Mouse (Mus musculus) neural tube, embryonic 15.5 days (tissue): ENCODE data around the gene Zmpste24. TPM values are rescaled to one million over a fixed set of nuclear protein-coding genes. Genes with fewer than 3 reads are reported as not detected.
A peak's percentile ranks its signal among the peaks of the same experiment; 100 is the strongest.
"Not testable (repeated sequence)": the region's sequence is repeated elsewhere in the genome, so short reads cannot be mapped to it uniquely, and the experiment has no call there.

Experiments used
- ATAC-seq: fragments of 200-750 bp; cut with Nextera tagmentation; 2 replicates; pipeline ENCODE4 v1.8.0; 2017; ENCODE audit warnings: mild to moderate bottlenecking, moderate TSS enrichment, moderate library complexity; ENCODE audit not compliant: low FRiP score
- H3K27ac ChIP-seq: fragments of 300-500 bp; sonication (generic); replicated peaks from 2 replicates; pipeline ENCODE4 v1.5.1; 2015; ENCODE audit warnings: mild to moderate bottlenecking, inconsistent platforms
- H3K27me3 ChIP-seq: fragments of 300-500 bp; sonication (generic); replicated peaks from 2 replicates; pipeline ENCODE4 v1.6.1; 2015; ENCODE audit warnings: inconsistent platforms
- H3K36me3 ChIP-seq: fragments of 300-500 bp; sonication (generic); 2 replicates; pipeline ENCODE4 v1.6.1; 2015; ENCODE audit warnings: inconsistent platforms
- H3K4me1 ChIP-seq: fragments of 300-500 bp; sonication (generic); 2 replicates; pipeline ENCODE4 v1.6.1; 2015; ENCODE audit warnings: inconsistent platforms
- H3K4me2 ChIP-seq: fragments of 300-500 bp; sonication (generic); 2 replicates; pipeline ENCODE4 v1.6.1; 2015; ENCODE audit warnings: inconsistent platforms, mild to moderate bottlenecking, moderate library complexity
- H3K4me3 ChIP-seq: fragments of 300-500 bp; sonication (generic); replicated peaks from 2 replicates; pipeline ENCODE4 v1.5.1; 2015; ENCODE audit warnings: mild to moderate bottlenecking, inconsistent platforms
- H3K9ac ChIP-seq: fragments of 300-500 bp; sonication (generic); replicated peaks from 2 replicates; pipeline ENCODE4 v1.6.1; 2015; ENCODE audit warnings: mild to moderate bottlenecking, inconsistent platforms
- H3K9me3 ChIP-seq: fragments of 300-500 bp; sonication (generic); replicated peaks from 2 replicates; pipeline ENCODE4 v1.6.1; 2016; ENCODE audit warnings: inconsistent platforms
- WGBS: fragments of 180-500 bp; shearing (Covaris S2); methylation state at CpG from one replicate; pipeline ENCODE4 v1.1.7; 2015; ENCODE audit warnings: mixed read lengths; 5-methylcytosine and 5-hydroxymethylcytosine counted together
- polyA plus RNA-seq: library from polyadenylated mRNA; unstranded; fragments of >200 nt; fragmentation: Nextera tagmentation; extraction: Ambion mirVana; gene quantifications from 2 replicates; pipeline ENCODE4 v1.2.1, GENCODE M21; 2015

Zmpste24 gene
- 24.8 and 32.4 TPM in 2 replicates for polyA plus RNA-seq

DNA sequence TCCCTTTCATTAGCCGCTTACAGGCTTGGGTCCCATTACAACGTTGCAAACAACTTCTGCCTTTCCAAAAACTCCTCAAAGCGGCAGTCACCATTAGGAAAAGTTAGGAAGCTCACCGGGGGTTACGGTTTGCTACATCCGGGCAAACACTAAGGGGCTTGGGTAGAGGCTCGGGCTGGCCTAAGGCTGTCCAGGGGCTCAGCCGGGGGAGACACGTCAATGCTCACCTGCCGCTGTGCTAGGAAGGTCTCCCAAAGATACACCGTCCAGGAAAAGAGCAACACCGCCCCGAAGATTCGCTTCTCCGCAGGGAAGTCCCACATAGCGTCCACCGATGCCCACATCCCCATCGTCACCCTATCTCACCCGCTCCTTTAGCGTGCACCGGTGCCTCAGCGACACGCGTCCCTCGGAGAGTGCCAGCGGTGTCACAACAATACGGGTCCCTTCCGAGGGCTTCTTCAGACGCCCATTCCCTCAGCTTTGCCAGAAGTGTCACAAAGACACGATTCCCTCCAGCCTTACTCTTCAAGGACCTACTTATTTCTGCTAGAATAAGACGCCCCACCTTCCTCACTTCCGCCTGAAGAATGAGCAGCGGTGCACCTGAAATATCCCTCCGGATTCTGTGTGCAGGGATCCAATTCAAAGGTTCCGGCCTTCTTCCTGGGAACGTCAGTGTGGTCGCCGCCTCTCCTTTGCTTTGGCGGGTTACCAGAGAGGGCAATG is at the start of gene Zmpste24:
Gene Zmpste24, minus strand, starts transcription at position 592 of the 729 bp plus-strand sequence.
- Histone ChIP-seq H3K4me3 (peak within 1 kb of the TSS; percentile 82), H3K36me3 (peaks cover 26% of the 10 kb centered on the region), H3K9ac (peak within 1 kb of the TSS; percentile 78), H3K9me3 (no peaks in the 10 kb centered on the region), H3K27ac (peak within 1 kb of the TSS; percentile 71), H3K4me1 (peaks cover 14% of the 10 kb centered on the region), H3K27me3 (no peaks in the 10 kb centered on the region), H3K4me2 (peak within 1 kb of the TSS; percentile 82)
- peak; percentile 95 for ATAC-seq
- under 1% methylated on average over 39 of the region's 39 CpGs for WGBS

DNA sequence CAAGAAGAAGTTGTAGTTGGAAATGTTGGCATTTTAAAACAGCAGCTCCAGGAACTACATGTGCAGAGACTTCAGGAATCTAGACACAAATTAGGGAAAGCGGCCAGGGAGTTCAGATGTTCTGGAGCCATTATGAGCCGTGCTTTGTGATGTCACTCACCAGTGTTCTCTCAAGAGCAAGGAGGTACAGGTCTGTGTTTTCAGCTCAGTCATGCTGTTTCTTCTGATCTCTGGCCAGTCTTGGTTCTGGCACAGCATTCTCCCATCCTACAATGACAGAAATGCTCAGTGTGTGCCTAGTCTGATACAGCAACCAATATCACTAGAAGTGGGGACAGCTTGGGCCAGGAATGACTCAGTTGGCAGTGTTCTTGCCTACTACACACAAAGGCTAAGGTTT is 11.1 kb upstream of the Zmpste24 start, which contains the start of gene Tmco2:
Gene Tmco2, minus strand, starts transcription at position 101 of the 400 bp plus-strand sequence.
- no peak for ATAC-seq
- 92% methylated on average over 2 of the region's 2 CpGs for WGBS
- no peaks in the 10 kb centered on the region for H3K4me1 ChIP-seq
- H3K27ac ChIP-seq: no peak within 1 kb of the TSS
- H3K4me2 ChIP-seq: no peak within 1 kb of the TSS
- H3K27me3 ChIP-seq: no peaks in the 10 kb centered on the region
- no peak within 1 kb of the TSS for H3K9ac ChIP-seq
- H3K9me3 ChIP-seq: no peaks in the 10 kb centered on the region
- H3K4me3 ChIP-seq: no peak within 1 kb of the TSS
- H3K36me3 ChIP-seq: no peaks in the 10 kb centered on the region

DNA sequence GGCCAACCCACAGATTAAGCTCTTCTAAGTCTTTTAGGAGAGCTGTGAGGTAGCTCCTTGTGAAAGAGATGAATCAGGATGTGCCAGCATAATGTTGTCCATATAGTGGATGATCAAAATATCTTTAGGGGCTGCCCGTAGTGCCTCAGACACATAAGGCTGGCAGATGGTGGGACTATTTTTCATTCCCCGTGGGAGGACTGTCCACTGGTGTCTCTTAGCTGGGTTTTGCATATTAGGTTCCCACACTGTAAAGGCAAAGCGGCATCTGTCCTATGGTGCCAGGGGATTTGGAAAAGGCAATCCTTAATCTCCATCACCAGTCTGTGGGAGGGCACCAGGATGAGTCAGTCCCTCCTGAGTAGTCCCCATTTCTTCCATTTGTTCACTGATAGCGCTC is 5.3 kb upstream of the Zmpste24 start:
- no peak overlapping the region for H3K4me3 ChIP-seq
- H3K9ac ChIP-seq: no peak overlapping the region
- no peak for ATAC-seq
- no peak overlapping the region for H3K4me2 ChIP-seq
- H3K4me1 ChIP-seq: no peaks in the 10 kb centered on the region; the same call in 1 of the 2 replicates
- no peaks in the 10 kb centered on the region for H3K36me3 ChIP-seq
- 83% methylated on average over 4 of the region's 4 CpGs for WGBS
- no peaks in the 10 kb centered on the region for H3K9me3 ChIP-seq
- no peaks in the 10 kb centered on the region for H3K27me3 ChIP-seq
- no peak overlapping the region for H3K27ac ChIP-seq

DNA sequence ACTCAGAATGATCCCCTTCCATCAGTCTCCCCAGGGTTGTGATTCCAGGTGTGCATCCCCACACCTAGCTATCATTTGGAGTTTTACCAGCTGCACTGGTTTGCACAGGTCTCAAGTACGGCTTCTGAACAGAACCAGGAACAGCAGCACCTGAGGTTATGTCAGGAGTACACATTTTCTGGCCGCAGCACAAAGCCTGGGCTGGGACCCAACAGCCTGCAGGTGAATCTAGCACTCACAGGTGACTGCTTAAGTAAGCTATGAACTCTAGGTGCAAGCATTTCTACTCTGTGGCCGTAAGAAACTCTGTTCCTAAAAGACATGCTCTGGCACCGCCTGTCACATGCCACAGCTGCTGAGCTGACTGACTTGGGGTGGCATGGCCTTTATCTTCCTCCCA is 7.8 kb downstream of the Zmpste24 start:
- peaks cover 70% of the 10 kb centered on the region for H3K36me3 ChIP-seq
- no peaks in the 10 kb centered on the region for H3K27me3 ChIP-seq
- no peak for ATAC-seq
- no peaks in the 10 kb centered on the region for H3K9me3 ChIP-seq
- no peak overlapping the region for H3K4me3 ChIP-seq
- H3K27ac ChIP-seq: no peak overlapping the region
- no peak overlapping the region for H3K4me2 ChIP-seq
- 92% methylated on average over 4 of the region's 4 CpGs for WGBS
- no peaks in the 10 kb centered on the region for H3K4me1 ChIP-seq
- H3K9ac ChIP-seq: no peak overlapping the region

DNA sequence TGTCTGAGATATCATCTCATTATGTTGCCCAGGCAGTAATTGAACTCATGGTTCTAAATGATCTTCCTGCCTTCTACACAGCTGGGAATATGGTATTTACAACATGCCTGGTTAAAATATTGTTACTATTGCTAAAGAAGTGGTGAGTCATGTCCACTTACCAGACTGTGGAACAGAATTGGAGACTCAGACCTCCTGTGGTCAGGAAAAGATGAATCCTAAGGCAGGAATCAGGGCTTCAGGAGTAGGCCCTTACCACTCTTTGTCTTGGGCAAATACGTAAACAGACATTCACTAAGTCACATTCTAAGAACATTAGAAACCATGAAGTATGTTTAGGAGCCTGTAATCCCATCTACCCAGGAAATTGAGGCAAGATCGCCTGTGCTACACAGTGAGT is 9.3 kb downstream of the Zmpste24 start:
- Histone ChIP-seq H3K9ac (no peak overlapping the region), H3K9me3 (no peaks in the 10 kb centered on the region), H3K4me2 (no peak overlapping the region), H3K36me3 (peaks cover 66% of the 10 kb centered on the region), H3K27ac (no peak overlapping the region), H3K4me1 (no peaks in the 10 kb centered on the region), H3K4me3 (no peak overlapping the region), H3K27me3 (no peaks in the 10 kb centered on the region)
- no peak for ATAC-seq
- 95% methylated on average over 2 of the region's 2 CpGs for WGBS

DNA sequence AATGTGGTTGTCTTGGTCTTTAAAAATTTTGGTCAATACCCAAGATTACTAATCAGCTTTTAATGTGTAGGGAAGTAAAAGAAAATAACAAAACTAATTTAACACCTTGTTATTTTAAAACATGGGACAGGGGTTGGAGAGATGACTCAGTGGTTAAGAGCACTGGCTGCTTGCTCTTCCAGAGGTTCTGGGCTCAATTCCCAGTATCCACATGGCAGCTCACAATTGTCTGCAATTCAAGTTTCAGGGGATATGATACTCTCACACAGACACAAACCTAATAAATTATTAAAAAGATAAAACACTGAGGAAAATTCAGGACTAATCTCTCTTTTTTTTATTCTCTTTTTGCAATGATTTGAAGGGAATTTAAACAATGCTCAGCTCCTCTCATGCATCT is 13.5 kb downstream of the Zmpste24 start:
- H3K9ac ChIP-seq: no peak overlapping the region

DNA sequence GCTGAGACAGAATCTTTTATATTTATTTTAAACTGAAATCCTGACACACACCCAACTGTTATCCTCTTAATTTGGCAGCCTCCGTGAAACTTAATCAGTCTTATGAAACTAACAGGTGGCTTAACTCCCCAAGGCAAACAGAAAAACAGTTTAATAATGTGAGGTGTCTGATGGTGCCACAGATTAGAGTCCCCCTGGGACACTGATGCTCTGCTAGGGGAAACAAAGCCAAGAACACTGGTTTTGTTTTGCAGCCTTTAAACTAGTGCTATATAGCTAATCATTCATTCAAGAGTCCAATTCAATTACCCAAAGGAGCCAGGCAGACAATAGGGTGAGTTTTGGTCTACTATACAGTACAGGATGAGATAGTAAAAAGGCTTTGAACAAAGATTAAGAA is 17.6 kb downstream of the Zmpste24 start:
- ATAC-seq: no peak
- H3K9me3 ChIP-seq: no peaks in the 10 kb centered on the region
- H3K4me2 ChIP-seq: no peak overlapping the region
- no peak overlapping the region for H3K9ac ChIP-seq
- no peak overlapping the region for H3K27ac ChIP-seq
- H3K36me3 ChIP-seq: peaks cover 77% of the 10 kb centered on the region
- WGBS: 58% methylated on average over 1 of the region's 1 CpGs
- no peaks in the 10 kb centered on the region for H3K27me3 ChIP-seq
- no peaks in the 10 kb centered on the region for H3K4me1 ChIP-seq
- H3K4me3 ChIP-seq: no peak overlapping the region

More for the DNA sequence above, 13.5 kb downstream of the Zmpste24 start:
- Histone ChIP-seq H3K4me3 (no peak overlapping the region), H3K4me1 (no peaks in the 10 kb centered on the region), H3K9me3 (no peaks in the 10 kb centered on the region), H3K36me3 (peaks cover 71% of the 10 kb centered on the region), H3K4me2 (no peak overlapping the region), H3K27me3 (no peaks in the 10 kb centered on the region), H3K27ac (no peak overlapping the region)
- no peak for ATAC-seq

DNA sequence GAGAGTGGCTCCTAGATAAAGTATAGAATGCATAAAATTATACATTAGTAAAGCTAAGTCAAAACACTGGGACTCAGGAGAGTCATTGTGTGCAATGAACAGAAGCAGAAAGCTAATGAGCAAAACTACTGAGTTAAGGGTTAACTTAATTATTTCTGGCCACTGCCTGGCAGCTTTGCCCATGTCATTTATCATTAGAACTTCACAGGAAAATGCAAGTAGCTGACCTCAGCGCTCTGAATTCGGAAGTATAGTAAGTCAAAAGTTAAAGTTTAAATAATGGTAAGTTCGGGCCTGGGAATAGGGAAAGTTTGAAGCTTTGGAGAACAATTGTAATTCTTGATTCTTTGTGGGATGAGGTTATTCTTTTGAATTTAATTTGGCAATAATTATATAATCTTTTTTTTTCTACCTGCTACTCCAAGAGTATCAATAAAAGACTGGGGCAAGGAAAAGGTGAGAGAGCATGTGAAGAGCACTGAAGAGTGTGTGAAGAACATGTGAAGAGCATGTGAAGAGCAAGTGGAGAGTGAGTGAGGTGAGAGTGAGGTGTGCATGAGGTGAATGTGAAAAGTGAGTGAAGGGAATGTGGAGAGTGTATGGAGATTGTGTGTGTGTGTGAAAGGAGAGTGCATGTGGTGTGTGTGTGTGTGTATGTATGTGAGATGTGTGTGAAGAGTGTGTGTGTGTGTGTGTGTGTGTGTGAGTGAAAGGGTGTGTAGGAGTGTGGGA is 20.0 kb downstream of the Zmpste24 start:
- WGBS: 68% methylated on average over 3 of the region's 3 CpGs
- H3K4me1 ChIP-seq: no peaks in the 10 kb centered on the region
- H3K9ac ChIP-seq: no peak overlapping the region
- no peak overlapping the region for H3K4me3 ChIP-seq
- H3K4me2 ChIP-seq: no peak overlapping the region
- H3K36me3 ChIP-seq: peaks cover 75% of the 10 kb centered on the region
- H3K9me3 ChIP-seq: no peaks in the 10 kb centered on the region
- H3K27me3 ChIP-seq: no peaks in the 10 kb centered on the region
- ATAC-seq: no peak
- H3K27ac ChIP-seq: no peak overlapping the region

DNA sequence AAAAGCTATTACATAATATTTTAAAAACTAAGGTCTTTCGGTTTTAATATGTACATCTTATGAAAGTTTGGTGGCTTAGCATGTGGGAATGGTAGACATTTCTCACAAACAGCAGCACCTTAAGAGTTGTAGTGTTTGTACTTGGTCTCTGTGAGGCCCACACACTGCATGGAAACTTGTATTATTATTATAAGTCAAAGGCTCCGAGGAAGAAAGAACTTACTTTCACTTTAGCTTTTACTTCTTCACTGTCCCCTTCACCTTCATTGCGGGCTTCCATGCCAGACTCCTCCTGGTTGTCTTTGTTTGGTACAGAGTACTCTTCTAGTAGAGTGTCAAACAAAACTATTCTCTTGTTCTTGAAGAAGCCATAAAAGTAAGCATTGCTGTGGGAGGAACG is 23.8 kb downstream of the Zmpste24 start:
- H3K4me1 ChIP-seq: no peaks in the 10 kb centered on the region
- H3K4me2 ChIP-seq: no peak overlapping the region
- H3K9me3 ChIP-seq: no peaks in the 10 kb centered on the region
- WGBS: 40% methylated on average over 4 of the region's 4 CpGs
- no peak overlapping the region for H3K4me3 ChIP-seq
- no peak overlapping the region for H3K9ac ChIP-seq
- H3K36me3 ChIP-seq: peaks cover 57% of the 10 kb centered on the region
- no peak for ATAC-seq
- H3K27me3 ChIP-seq: no peaks in the 10 kb centered on the region
- no peak overlapping the region for H3K27ac ChIP-seq

DNA sequence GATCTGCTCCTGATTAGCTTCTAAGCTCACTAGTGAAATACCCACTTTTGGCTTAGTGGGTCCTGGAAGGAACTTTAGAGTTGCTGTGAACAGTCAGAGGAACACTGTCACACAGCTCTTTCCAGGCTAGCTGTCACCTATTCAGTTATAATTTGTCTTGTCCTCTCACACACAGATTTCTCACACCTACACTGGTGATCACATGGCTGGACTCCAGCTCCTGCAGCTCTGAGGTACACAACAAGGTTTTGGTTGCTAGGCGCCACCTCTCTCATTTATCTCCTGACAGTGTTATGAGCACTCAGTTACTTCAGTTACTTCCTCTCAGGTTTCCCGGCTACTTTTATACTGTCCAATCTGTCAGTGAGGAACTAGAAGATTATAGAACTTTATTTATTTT is 32.7 kb downstream of the Zmpste24 start:
- no peak overlapping the region for H3K9ac ChIP-seq
- no peak for ATAC-seq
- H3K4me1 ChIP-seq: no peaks in the 10 kb centered on the region
- WGBS: 81% methylated on average over 2 of the region's 2 CpGs
- peaks cover 51% of the 10 kb centered on the region for H3K36me3 ChIP-seq
- no peak overlapping the region for H3K4me2 ChIP-seq
- H3K4me3 ChIP-seq: no peak overlapping the region
- no peaks in the 10 kb centered on the region for H3K27me3 ChIP-seq
- H3K9me3 ChIP-seq: no peaks in the 10 kb centered on the region
- no peak overlapping the region for H3K27ac ChIP-seq

DNA sequence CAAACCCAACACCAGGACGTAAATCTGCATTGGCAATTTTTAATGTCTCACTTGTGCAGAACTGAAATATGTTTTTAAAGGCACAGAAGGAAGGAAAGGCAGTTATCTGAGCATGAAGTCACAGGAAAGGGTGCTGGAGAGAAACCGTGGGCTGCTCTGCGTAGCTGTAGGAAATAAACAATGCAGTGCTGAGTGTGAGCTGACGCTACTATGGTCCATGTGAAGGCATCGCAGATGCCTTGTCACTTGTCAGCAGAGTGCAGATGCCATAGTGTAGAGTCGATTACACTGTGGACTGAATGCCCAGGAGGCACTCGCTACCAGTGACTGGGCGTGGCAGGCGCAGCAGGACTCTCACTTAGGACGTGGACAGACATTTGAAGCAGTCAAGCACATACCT is 38.8 kb downstream of the Zmpste24 start:
- not testable (repeated sequence) for H3K9ac ChIP-seq, ATAC-seq, H3K9me3 ChIP-seq, H3K27me3 ChIP-seq, H3K4me1 ChIP-seq, H3K27ac ChIP-seq, H3K4me2 ChIP-seq, H3K4me3 ChIP-seq
- peaks cover 31% of the 10 kb centered on the region for H3K36me3 ChIP-seq
- 92% methylated on average over 10 of the region's 10 CpGs for WGBS

DNA sequence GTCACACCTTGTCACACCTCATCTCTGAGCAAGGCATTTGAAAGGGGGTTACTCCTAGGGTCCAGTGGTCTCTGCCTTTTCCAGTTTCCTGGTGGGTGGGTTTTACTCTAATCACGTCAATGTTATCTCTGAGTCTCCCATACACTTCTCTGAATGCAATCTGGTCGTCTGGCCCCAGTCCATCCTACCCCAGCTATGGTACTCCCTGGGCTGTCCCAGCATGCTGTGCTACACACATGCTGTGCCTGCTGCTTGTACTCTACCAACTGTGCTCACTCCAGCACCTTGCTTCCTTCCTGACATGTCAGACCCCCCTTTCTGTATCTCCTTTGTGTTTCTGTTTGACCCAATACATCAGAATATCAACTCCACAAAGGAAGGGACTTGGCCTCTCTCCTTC is 41.0 kb downstream of the Zmpste24 start:
- H3K27me3 ChIP-seq: no peaks in the 10 kb centered on the region
- peaks cover 24% of the 10 kb centered on the region for H3K36me3 ChIP-seq
- no peak overlapping the region for H3K9ac ChIP-seq
- H3K4me1 ChIP-seq: peaks cover 5% of the 10 kb centered on the region
- 85% methylated on average over 2 of the region's 2 CpGs for WGBS
- H3K4me2 ChIP-seq: no peak overlapping the region
- H3K27ac ChIP-seq: no peak overlapping the region
- ATAC-seq: no peak
- no peak overlapping the region for H3K4me3 ChIP-seq
- no peaks in the 10 kb centered on the region for H3K9me3 ChIP-seq
